Mouse (Mus musculus) embryo, embryonic 10.5 days (tissue): ENCODE results near the gene Asb8.

ENCODE experiments used
- DNase-seq: peaks from one replicate; pipeline ENCODE4 v3.0.0-alpha.2; 2015; ENCODE audit warnings: low spot score

Asb8 gene

GRCm38 (mm10) chr15:98165525-98165924, at the start of gene Asb8:
Asb8 (minus strand) TSS chr15:98165625.
- no peak for DNase-seq

- DNase-seq: no peak
Measured at GRCm38 (mm10) chr15:98214130-98214529, 48.7 kb upstream of the Asb8 start.

GRCm38 (mm10) chr15:98213336-98213870, 48.0 kb upstream of the Asb8 start:
- DNase-seq: no peak

- DNase-seq: no peak
Measured at GRCm38 (mm10) chr15:98209676-98210075, 44.3 kb upstream of the Asb8 start.

- no peak for DNase-seq
Measured at GRCm38 (mm10) chr15:98195442-98195841, 30.0 kb upstream of the Asb8 start, which contains the start of gene Olfr288. Olfr288 (minus strand) TSS chr15:98195542.

GRCm38 (mm10) chr15:98184456-98184855, 19.0 kb upstream of the Asb8 start:
- DNase-seq: no peak

DNA sequence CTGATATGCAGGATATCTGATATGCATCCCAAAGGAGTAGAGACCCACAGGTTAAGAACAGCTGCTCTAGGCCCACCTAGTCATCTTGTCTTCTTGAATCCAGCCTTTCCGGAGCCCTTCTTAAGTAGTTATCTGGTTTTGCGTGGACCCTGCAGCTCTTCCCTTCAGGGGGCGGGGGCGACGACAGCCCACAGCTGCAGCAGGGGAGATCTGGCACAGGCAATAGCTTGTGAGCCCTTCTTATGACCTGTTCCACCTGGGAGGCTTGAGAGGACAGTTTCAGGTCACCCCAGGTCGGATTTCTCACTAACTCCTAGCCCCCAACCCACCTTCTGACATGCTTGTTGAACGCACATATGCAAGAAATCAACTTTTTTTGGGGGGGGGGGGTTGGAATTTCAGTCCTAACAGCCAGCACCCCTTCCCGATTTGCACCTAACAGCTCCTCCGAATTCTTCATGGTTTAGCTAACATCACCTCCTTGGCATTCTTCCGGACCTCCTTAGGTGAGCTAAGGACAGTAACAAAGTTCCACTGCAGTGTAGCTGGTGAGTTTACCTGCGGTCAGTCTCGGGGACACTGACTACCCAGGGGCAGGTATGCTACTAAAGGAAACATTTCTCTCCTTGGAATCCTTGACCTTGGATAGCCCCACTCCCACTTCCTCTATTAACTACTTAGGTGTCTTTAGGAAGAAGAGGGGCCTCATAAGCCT, 16.6 kb upstream of the Asb8 start:
- DNase-seq: no peak

GRCm38 (mm10) chr15:98181132-98181711, 15.8 kb upstream of the Asb8 start:
- peak; percentile 96 for DNase-seq

DNA sequence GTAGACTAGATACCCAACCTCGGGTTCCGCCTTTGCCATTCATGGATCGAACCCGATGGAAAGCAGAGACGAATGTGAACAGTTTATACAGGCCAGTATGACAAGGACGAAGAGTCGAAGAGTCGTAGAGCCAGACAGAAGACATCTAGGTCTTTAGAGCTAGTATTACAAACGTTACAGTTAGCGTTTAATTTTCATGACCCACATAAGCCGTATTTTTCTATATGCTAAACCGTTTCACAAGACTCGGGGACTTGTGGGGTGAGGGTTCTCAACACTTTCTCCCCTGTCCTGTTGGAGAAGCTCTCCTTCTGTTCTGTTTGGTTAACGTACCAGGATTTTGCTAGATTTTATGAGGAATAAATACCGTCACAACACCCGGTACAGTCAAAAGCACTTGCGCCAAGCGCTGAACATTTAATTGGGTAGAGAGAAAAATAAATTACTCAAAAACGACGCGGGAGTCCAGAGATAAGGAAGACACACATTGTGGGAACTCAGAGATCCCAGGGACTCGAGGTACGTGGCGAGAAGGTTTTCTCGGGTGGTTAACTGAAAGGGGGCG, 15.2 kb upstream of the Asb8 start:
- DNase-seq: no peak

- no peak for DNase-seq
Measured at GRCm38 (mm10) chr15:98177320-98177719, 11.9 kb upstream of the Asb8 start.

DNA sequence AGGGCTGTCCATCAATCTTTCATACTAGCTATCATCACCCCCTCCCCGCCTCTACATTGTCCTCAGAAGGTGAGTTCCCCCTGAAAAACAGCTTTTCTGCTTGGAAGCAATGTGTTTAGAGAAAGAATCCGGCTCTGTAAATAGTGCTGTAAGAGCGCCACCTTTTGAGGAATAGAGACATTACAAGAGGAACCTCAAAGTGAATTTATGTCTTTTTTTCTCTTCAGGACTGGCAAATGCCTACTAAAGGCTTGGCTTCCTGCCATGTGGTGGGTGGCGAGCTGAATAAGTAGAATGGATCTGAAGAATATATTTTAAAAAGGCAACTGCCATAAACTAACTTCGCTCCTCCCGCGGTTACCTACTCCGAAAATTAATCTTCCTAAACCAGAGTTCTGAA, 8.4 kb upstream of the Asb8 start:
- peak; percentile 87 for DNase-seq

- no peak for DNase-seq
Measured at GRCm38 (mm10) chr15:98172113-98172512, 6.7 kb upstream of the Asb8 start.

GRCm38 (mm10) chr15:98170917-98171316, 5.5 kb upstream of the Asb8 start:
- no peak for DNase-seq

DNA sequence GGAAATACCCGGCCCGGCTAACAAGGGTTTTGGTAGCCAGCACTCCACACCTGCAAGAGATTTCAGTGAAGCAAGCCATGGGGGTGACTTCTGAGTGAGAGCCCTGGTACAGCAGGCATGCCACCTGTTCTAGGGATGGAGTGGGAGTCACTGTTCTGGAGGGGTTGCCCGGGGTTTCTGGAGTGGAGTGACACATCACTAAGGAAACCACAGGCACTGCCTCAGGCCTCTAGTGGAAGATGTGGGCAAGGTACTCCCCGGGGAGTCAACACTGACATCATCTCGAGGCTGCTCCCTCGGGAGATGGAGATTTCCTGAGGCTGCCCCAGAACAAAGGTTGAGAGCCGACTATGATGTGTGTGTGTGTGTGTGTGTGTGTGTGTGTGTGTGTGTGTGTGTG, 4.9 kb upstream of the Asb8 start:
- DNase-seq: no peak

DNA sequence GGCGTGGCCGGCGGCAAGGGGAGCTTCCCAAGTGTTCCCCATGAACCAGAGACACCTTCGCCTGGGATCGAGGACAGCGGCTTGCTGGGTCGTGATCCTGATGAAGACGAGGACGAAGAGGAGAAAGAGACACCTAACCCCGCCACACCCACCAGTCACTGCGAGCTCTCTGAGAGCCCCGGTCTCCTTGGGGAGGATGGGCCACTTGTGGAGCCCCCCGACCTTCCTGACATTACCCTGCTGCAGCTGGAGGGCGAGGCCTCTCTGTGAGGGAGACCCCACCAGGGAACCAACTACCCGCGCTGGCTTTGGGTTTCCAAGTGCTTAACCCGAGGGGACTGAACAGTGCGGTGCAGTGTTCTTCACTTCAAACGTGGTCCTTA, 3.2 kb upstream of the Asb8 start:
- no peak for DNase-seq

DNA sequence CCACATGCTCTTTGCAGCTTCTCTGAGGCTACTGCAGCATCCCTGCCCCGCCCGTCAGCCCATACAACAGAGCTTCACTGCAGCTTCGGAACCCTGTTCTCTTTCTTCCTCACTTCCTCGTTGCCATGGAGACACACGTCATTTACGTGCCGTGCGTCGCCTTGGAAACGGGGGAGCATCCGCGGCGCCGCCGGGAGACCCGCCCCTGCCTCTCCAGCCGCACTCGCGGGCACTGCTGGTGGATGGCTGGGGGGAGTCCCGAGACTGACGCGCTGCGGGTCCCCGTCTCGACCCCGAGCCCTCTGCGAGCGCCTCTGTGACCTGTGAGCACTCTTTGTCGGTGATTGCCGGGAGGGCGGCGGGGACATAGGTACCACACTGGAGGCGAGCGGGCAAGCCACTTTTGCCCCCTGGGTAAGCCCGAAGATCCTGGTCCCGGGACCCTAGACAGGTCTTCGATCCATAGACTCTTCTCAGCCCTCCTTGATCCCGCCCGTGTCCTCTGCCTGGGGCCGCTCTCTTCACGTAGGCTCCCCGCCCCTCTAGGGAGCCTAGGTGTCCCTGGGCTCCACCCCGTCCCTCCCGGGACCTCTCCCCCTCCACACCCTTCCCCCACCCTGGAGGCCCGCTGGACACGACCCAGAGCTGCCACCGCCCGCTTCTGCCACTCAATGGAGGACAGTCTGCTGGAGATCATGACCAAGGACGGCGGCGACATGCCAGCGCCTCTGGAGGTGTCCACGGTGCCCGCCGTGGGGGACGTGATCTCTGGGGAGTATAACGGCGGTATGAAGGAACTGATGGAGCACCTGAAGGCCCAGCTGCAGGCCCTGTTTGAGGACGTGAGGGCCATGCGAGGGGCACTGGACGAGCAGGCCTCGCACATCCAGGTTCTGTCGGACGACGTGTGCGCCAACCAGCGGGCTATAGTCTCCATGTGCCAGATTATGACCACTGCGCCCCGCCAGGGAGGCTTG, 2.5 kb upstream of the Asb8 start:
- DNase-seq: peak; percentile 97

- DNase-seq: peak; percentile 26
Measured at GRCm38 (mm10) chr15:98166963-98167644, 1.7 kb upstream of the Asb8 start, which contains the start of gene Ccdc184. Ccdc184 (plus strand) TSS chr15:98167158.

- DNase-seq: no peak
Measured at GRCm38 (mm10) chr15:98162561-98162960, 2.9 kb downstream of the Asb8 start.

GRCm38 (mm10) chr15:98161026-98161805, 4.2 kb downstream of the Asb8 start:
- no peak for DNase-seq

DNA sequence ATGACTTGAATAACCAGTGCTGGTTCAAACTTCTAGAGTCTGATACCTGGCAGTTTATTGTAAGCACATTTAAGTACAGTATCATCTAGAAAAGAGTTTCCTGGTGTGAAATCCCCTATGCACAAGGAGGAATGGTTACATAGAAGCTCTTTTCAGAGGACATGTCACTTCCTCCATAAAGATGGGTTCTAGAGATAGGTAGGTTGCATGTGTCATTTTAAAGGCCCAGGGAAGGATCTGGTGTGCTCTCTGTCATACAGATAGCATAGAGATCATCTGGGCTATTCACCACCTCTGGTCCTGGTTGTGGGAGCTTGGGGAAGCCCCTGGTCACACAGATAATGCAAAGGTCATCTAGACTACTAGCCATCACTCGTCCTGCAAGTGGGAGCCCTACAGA, 8.2 kb downstream of the Asb8 start:
- DNase-seq: no peak

DNA sequence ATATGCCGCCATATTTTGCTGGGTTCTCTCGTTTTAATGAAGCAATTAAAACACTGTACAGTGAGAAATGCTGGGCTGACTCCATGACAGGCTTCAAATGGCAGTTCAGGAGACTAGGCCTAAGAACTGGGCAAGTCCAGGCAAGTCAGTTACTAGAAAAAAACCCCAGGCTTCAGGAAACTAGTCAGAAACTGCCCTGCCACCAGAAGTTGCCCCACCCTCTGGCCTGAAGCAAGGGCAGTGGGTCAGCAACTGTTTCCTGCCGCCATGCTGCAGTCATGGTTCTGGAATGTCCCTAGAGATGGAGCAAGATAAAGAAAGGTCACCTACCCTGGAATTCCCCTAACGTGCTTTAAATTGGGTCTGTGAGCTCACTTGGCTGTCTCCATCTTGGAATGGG, 9.5 kb downstream of the Asb8 start:
- no peak for DNase-seq
